Mouse (Mus musculus): ENCODE results near the gene Arhgap31.

GRCm38 (mm10) chr16:38568192-38568591 is 144.9 kb downstream of the Arhgap31 start:
- no peak for TF ChIP-seq CTCF (IDR thresholded peaks at IDR 0.05; ENCODE audit: borderline replicate concordance, extremely low read depth, insufficient read depth, insufficient read length)
- TF ChIP-seq POLR2A (IDR thresholded peaks at IDR 0.05; ENCODE audit: borderline replicate concordance, extremely low read depth, insufficient read depth, insufficient read length, poor library complexity, severe bottlenecking) = no peak
